In genomic region chr11:61854988-61855411, GRCm38 (mm10) we compare ENCODE assay signal across 7 mouse cellular contexts. TPM values are rescaled to one million over a fixed set of nuclear protein-coding genes. Genes with fewer than 3 reads are reported as not detected.
DNase-seq lines count a peak whose midpoint lies in the region; ATAC-seq lines count a peak whose summit lies in the region.

TSS of gene Ulk2 (minus strand) at chr11:61855073.

- peak within 1 kb of the TSS; percentile 68 for H3K9ac ChIP-seq in intestine, embryonic 14.5 days (ENCODE audit: low read length)

- no peaks in the 10 kb centered on the region for H3K36me3 ChIP-seq in intestine, embryonic 14.5 days (ENCODE audit: control insufficient read depth, insufficient read depth, low read length)

- H3K4me1 ChIP-seq in intestine, embryonic 14.5 days (replicated peaks; ENCODE audit: control insufficient read depth, insufficient read depth, low read length), result no peaks in the 10 kb centered on the region

- under 1% methylated on average over 58 of the region's 58 CpGs for WGBS in intestine, embryonic 14.5 days

- peak within 1 kb of the TSS; percentile 85 for H3K27ac ChIP-seq in intestine, embryonic 14.5 days (ENCODE audit: low read depth)

- DNase-seq in adrenal gland, adult 18-20 months (ENCODE audit: low spot score in 2 of 2), result peak; percentile 90 to 91
- DNase-seq in embryo, embryonic 10.5 days (ENCODE audit: low spot score), result peak; percentile 90
- DNase-seq in gastrocnemius, postnatal 25 days, result peak; percentile 90
- peak; percentile 93 for DNase-seq in intestine, embryonic 14.5 days (ENCODE audit: low spot score)
- DNase-seq in left cerebral cortex, postnatal 14 days (ENCODE audit: low spot score in 2 of 2), result peak; percentile 92 to 93
- DNase-seq in mesoderm, embryonic 11.5 days (ENCODE audit: low read depth, low spot score), result peak; percentile 92
- peak; percentile 83 for DNase-seq in skeletal muscle tissue, adult 2 months (ENCODE audit: low read depth, low spot score)

- H3K27me3 ChIP-seq in intestine, embryonic 14.5 days (replicated peaks; ENCODE audit: control insufficient read depth, insufficient read depth, low read length), result no peaks in the 10 kb centered on the region

- intact Hi-C loops in left cerebral cortex, postnatal 14 days (cut with DNase I), result no loop called here

- peak within 1 kb of the TSS; percentile 87 for H3K4me3 ChIP-seq in intestine, embryonic 14.5 days (ENCODE audit: low read depth, low read length)

- peak within 1 kb of the TSS; percentile 88 for H3K4me2 ChIP-seq in intestine, embryonic 14.5 days (ENCODE audit: low read length)

- ATAC-seq in intestine, embryonic 14.5 days (replicated peaks; ENCODE audit: low FRiP score, low TSS enrichment, low read depth), result peak; percentile 91

- no peaks in the 10 kb centered on the region for H3K9me3 ChIP-seq in intestine, embryonic 14.5 days (ENCODE audit: control insufficient read depth, low read length)

RNA-seq across cellular contexts. Expression of gene Ulk2, which starts in this region (rescaled TPM):
- total RNA-seq in adrenal gland, adult 18-20 months (2021), result 10 to 100 TPM; 28.3 to 33.8 TPM
- 10 to 100 TPM; 66.8 to 72.2 TPM for total RNA-seq in gastrocnemius, postnatal 25 days (2021)
- 15.9 and 16.7 TPM in 2 replicates for polyA plus RNA-seq in intestine, embryonic 14.5 days (2014; fragmentation: Nextera tagmentation; extraction: Ambion mirVana)
- 100 to 1,000 TPM in 1 of 2 experiments, 10 to 100 TPM in 1; 94.8 to 103 TPM for total RNA-seq in left cerebral cortex, postnatal 14 days (2021)

Comparison
In these comparisons a context has a peak if more than half of its experiments do, and no peak if none do; other contexts are left out.
1. Peak in every context shown above with its lines: DNase-seq, ATAC-seq, H3K4me3 ChIP-seq and H3K27ac ChIP-seq.